In the genomic region with DNA sequence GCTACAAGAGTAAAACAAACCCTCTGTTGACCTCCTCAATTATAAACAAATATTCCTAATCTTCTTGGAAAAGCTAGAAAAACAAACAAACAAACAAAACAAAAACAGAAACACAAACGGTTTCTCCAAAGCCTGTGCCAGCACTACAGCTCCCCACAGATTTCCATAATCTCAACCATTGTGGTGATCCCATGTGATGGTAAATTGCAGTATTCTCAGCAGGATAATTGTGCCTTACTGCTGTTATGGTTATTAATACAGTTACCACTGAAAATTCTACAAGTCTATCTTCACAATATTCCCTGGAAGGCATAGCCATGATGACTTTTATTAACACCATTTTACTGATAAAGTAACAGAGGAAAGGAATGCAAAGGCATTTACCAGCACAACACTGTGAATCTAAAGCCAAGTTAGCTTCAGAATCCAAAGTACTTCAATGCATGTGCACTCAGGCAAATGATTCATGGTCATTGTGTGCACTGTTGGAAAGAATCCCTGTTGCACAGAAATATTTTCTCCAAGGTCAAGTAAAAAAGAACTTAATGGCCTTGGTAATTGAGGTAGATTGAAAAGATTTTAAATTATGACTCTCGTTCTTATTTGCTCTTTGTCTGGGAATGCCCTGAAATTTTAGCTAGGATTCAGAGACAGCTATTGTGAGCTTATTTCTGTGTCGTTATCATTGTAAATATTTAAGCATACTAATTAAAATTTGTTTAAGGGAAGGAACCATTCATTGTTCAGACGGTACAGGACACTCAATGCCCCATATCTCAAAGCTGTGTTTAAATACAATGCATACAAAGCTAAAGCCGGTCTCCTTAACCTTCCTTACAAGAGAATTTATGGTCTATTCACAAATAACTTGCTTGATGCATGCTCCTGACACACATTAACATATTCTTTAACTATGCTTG, we compare ENCODE assay signal across 18 mouse cellular contexts.
DNase-seq lines count a peak whose midpoint lies in the region; ATAC-seq and TF ChIP-seq lines count a peak whose summit lies in the region.
"Had no signal": no experiment of that assay in that cellular context is flagged by ENCODE, and none has a peak within 500 bp of the region (broad histone marks: within the 10 kb centered on the region; RNA-seq: fewer than 3 reads in every experiment).

No protein-coding gene starts in this region.

- TF ChIP-seq CTCF in Patski (IDR thresholded peaks at IDR 0.05): no peak

- no peak overlapping the region for H3K9ac ChIP-seq in embryonic facial prominence, embryonic 14.5 days (ENCODE audit: low read depth, low read length)
- H3K9ac ChIP-seq in midbrain, embryonic 11.5 days (ENCODE audit: low read length): no peak overlapping the region
- H3K9ac ChIP-seq in midbrain, embryonic 16.5 days (ENCODE audit: low read depth, low read length): no peak overlapping the region
- no peak overlapping the region for H3K9ac ChIP-seq in neural tube, embryonic 14.5 days (replicated peaks; ENCODE audit: low read depth, low read length)
- H3K9ac ChIP-seq: embryonic facial prominence, embryonic 15.5 days; hindbrain, embryonic 12.5 days; limb, embryonic 15.5 days; liver, embryonic 15.5 days had no signal

- CTCF ChIA-PET in Patski (lab: Charles Lee): no interaction called here

- DNase-seq in embryonic facial prominence, embryonic 14.5 days (ENCODE audit: low spot score): peak; percentile 11
- DNase-seq in embryonic facial prominence, embryonic 10.5 days (ENCODE audit: low spot score): no peak
- peak; percentile 71 for DNase-seq in midbrain, embryonic 11.5 days (ENCODE audit: low spot score, missing footprints)
- DNase-seq in Patski (ENCODE audit: low read depth, low spot score): peak; percentile 10
- DNase-seq in ovary, postnatal 10 days (ENCODE audit: low spot score): no peak
- DNase-seq: cerebellum, adult 8-10 months; kidney, adult 9 months; kidney, postnatal 25 days; lung, postnatal 10 days; right cerebral cortex, adult 18-20 months had no signal

- no peaks in the 10 kb centered on the region for H3K9me3 ChIP-seq in embryonic facial prominence, embryonic 14.5 days (ENCODE audit: control insufficient read depth, low read length)
- no peaks in the 10 kb centered on the region for H3K9me3 ChIP-seq in embryonic facial prominence, embryonic 10.5 days
- no peaks in the 10 kb centered on the region for H3K9me3 ChIP-seq in midbrain, embryonic 11.5 days (ENCODE audit: control insufficient read depth, low read length)
- H3K9me3 ChIP-seq in midbrain, embryonic 16.5 days (replicated peaks; ENCODE audit: control insufficient read depth, low read length, poor library complexity, severe bottlenecking): no peaks in the 10 kb centered on the region
- no peaks in the 10 kb centered on the region for H3K9me3 ChIP-seq in neural tube, embryonic 14.5 days (ENCODE audit: control insufficient read depth, low read length)
- H3K9me3 ChIP-seq: embryonic facial prominence, embryonic 15.5 days; heart, embryonic 10.5 days; hindbrain, embryonic 12.5 days; limb, embryonic 15.5 days; liver, embryonic 15.5 days had no signal

- no peak for ATAC-seq in embryonic facial prominence, embryonic 14.5 days (ENCODE audit: low read depth)
- ATAC-seq in midbrain, embryonic 11.5 days (ENCODE audit: low FRiP score): no peak
- no peak for ATAC-seq in midbrain, embryonic 16.5 days
- ATAC-seq in Patski: no peak
- ATAC-seq in neural tube, embryonic 14.5 days (ENCODE audit: low read depth): peak; percentile 58; the same call in 1 of the 2 replicates

- POLR2A ChIA-PET in Patski (lab: Charles Lee): no interaction called here

- H3K27ac ChIP-seq in embryonic facial prominence, embryonic 14.5 days (replicated peaks; ENCODE audit: low read depth, low read length): no peak overlapping the region
- no peak overlapping the region for H3K27ac ChIP-seq in embryonic facial prominence, embryonic 10.5 days (replicated peaks)
- no peak overlapping the region for H3K27ac ChIP-seq in midbrain, embryonic 11.5 days (ENCODE audit: low read depth, low read length)
- H3K27ac ChIP-seq in midbrain, embryonic 16.5 days (ENCODE audit: low read length): no peak overlapping the region
- H3K27ac ChIP-seq in neural tube, embryonic 14.5 days (ENCODE audit: low read depth, low read length): no peak overlapping the region
- H3K27ac ChIP-seq: embryonic facial prominence, embryonic 15.5 days; heart, embryonic 10.5 days; hindbrain, embryonic 12.5 days; limb, embryonic 15.5 days; liver, embryonic 15.5 days; stomach, postnatal 0 days had no signal

- in situ Hi-C loops in Patski (cut with MboI; ENCODE audit: low pct_unique_long_range_greater_than_20kb): no loop called here

- H3K4me2 ChIP-seq in embryonic facial prominence, embryonic 14.5 days (ENCODE audit: low read depth, low read length): no peak overlapping the region
- H3K4me2 ChIP-seq in midbrain, embryonic 11.5 days: no peak overlapping the region
- no peak overlapping the region for H3K4me2 ChIP-seq in midbrain, embryonic 16.5 days (ENCODE audit: low read length)
- H3K4me2 ChIP-seq in neural tube, embryonic 14.5 days (ENCODE audit: low read depth, low read length): no peak overlapping the region
- H3K4me2 ChIP-seq: embryonic facial prominence, embryonic 15.5 days; hindbrain, embryonic 12.5 days; limb, embryonic 15.5 days; liver, embryonic 15.5 days had no signal

- no peaks in the 10 kb centered on the region for H3K4me1 ChIP-seq in embryonic facial prominence, embryonic 14.5 days (ENCODE audit: control insufficient read depth, insufficient read depth, low read length)
- H3K4me1 ChIP-seq in embryonic facial prominence, embryonic 10.5 days: no peaks in the 10 kb centered on the region
- H3K4me1 ChIP-seq in midbrain, embryonic 11.5 days (ENCODE audit: control insufficient read depth, insufficient read depth, low read length): no peaks in the 10 kb centered on the region
- no peaks in the 10 kb centered on the region for H3K4me1 ChIP-seq in midbrain, embryonic 16.5 days (ENCODE audit: control insufficient read depth, insufficient read depth, low read length)
- 0 out of 2 replicates have a peak, but pooled peaks cover 3% of the 10 kb centered on the region for H3K4me1 ChIP-seq in neural tube, embryonic 14.5 days (ENCODE audit: control insufficient read depth, insufficient read depth, low read length)
- H3K4me1 ChIP-seq: embryonic facial prominence, embryonic 15.5 days; heart, embryonic 10.5 days; hindbrain, embryonic 12.5 days; limb, embryonic 15.5 days; liver, embryonic 15.5 days had no signal

- no peaks in the 10 kb centered on the region for H3K36me3 ChIP-seq in embryonic facial prominence, embryonic 14.5 days (ENCODE audit: control insufficient read depth, insufficient read depth, low read length)
- no peaks in the 10 kb centered on the region for H3K36me3 ChIP-seq in embryonic facial prominence, embryonic 10.5 days (replicated peaks)
- no peaks in the 10 kb centered on the region for H3K36me3 ChIP-seq in midbrain, embryonic 11.5 days (ENCODE audit: control insufficient read depth, insufficient read depth, low read length)
- no peaks in the 10 kb centered on the region for H3K36me3 ChIP-seq in midbrain, embryonic 16.5 days (ENCODE audit: control insufficient read depth, insufficient read depth, low read length)
- no peaks in the 10 kb centered on the region for H3K36me3 ChIP-seq in neural tube, embryonic 14.5 days (ENCODE audit: control insufficient read depth, insufficient read depth, low read length)
- H3K36me3 ChIP-seq: embryonic facial prominence, embryonic 15.5 days; heart, embryonic 10.5 days; hindbrain, embryonic 12.5 days; limb, embryonic 15.5 days; liver, embryonic 15.5 days had no signal

- no peaks in the 10 kb centered on the region for H3K27me3 ChIP-seq in embryonic facial prominence, embryonic 14.5 days (replicated peaks; ENCODE audit: control insufficient read depth, insufficient read depth, low read length)
- H3K27me3 ChIP-seq in embryonic facial prominence, embryonic 10.5 days (replicated peaks; ENCODE audit: low read depth, poor library complexity, severe bottlenecking): no peaks in the 10 kb centered on the region
- no peaks in the 10 kb centered on the region for H3K27me3 ChIP-seq in midbrain, embryonic 11.5 days (ENCODE audit: control insufficient read depth, insufficient read depth, low read length)
- no peaks in the 10 kb centered on the region for H3K27me3 ChIP-seq in midbrain, embryonic 16.5 days (ENCODE audit: control insufficient read depth, insufficient read depth, low read depth, low read length)
- no peaks in the 10 kb centered on the region for H3K27me3 ChIP-seq in Patski
- no peaks in the 10 kb centered on the region for H3K27me3 ChIP-seq in neural tube, embryonic 14.5 days (ENCODE audit: control insufficient read depth, insufficient read depth, low read length)
- H3K27me3 ChIP-seq: embryonic facial prominence, embryonic 15.5 days; hindbrain, embryonic 12.5 days; limb, embryonic 15.5 days; liver, embryonic 15.5 days had no signal

- no peak overlapping the region for H3K4me3 ChIP-seq in embryonic facial prominence, embryonic 14.5 days (ENCODE audit: low read depth, low read length)
- no peak overlapping the region for H3K4me3 ChIP-seq in embryonic facial prominence, embryonic 10.5 days
- no peak overlapping the region for H3K4me3 ChIP-seq in midbrain, embryonic 11.5 days (ENCODE audit: low read depth, low read length)
- H3K4me3 ChIP-seq in midbrain, embryonic 16.5 days (ENCODE audit: low read depth, low read length): no peak overlapping the region
- no peak overlapping the region for H3K4me3 ChIP-seq in neural tube, embryonic 14.5 days (ENCODE audit: low read depth, low read length)
- H3K4me3 ChIP-seq: embryonic facial prominence, embryonic 15.5 days; heart, embryonic 10.5 days; hindbrain, embryonic 12.5 days; limb, embryonic 15.5 days; liver, embryonic 15.5 days had no signal

- WGBS in embryonic facial prominence, embryonic 14.5 days: 68% methylated on average over 5 of the region's 5 CpGs
- WGBS in embryonic facial prominence, embryonic 10.5 days: 65% methylated on average over 5 of the region's 5 CpGs
- WGBS in midbrain, embryonic 11.5 days: 59% methylated on average over 5 of the region's 5 CpGs
- WGBS in midbrain, embryonic 16.5 days: 46% methylated on average over 5 of the region's 5 CpGs
- 16% methylated on average over 5 of the region's 5 CpGs for WGBS in neural tube, embryonic 14.5 days

Comparison
In these comparisons a context has a peak if more than half of its experiments do, and no peak if none do; other contexts are left out.
1. DNase-seq: peak in embryonic facial prominence, embryonic 14.5 days (single experiment), midbrain, embryonic 11.5 days (single experiment) and Patski (single experiment); none in embryonic facial prominence, embryonic 10.5 days (single experiment) and ovary, postnatal 10 days (single experiment).